Mouse (Mus musculus): ENCODE results near the gene Sh2b3. TPM values are rescaled to one million over a fixed set of nuclear protein-coding genes. Genes with fewer than 3 reads are reported as not detected.

Gene Sh2b3
- 24.7 and 31.0 TPM in 2 replicates for total RNA-seq (2014; rRNA removed)
- polyA plus RNA-seq (2015; fragmentation: Nextera tagmentation; extraction: Ambion mirVana), result 6.5 and 6.6 TPM in 2 replicates

GRCm38 (mm10) chr5:121837441-121838340, at the start of gene Sh2b3:
Gene Sh2b3 (minus strand): TSS chr5:121837646.
- no peak for TF ChIP-seq CTCF (IDR thresholded peaks at IDR 0.05; ENCODE audit: low read depth)
- no peaks in the 10 kb centered on the region for H3K9me3 ChIP-seq (ENCODE audit: low read length)
- ATAC-seq, result no peak

GRCm38 (mm10) chr5:121883356-121883755, 45.9 kb upstream of the Sh2b3 start:
- no peak for TF ChIP-seq CTCF (IDR thresholded peaks at IDR 0.05; ENCODE audit: low read depth)
- Histone ChIP-seq H3K27ac (no peak overlapping the region), H3K4me1 (ENCODE audit: insufficient read depth, low read length) (no peaks in the 10 kb centered on the region), H3K9me3 (ENCODE audit: low read length) (no peaks in the 10 kb centered on the region), H3K4me2 (ENCODE audit: low read depth, low read length) (no peak overlapping the region), H3K36me3 (ENCODE audit: insufficient read depth, low read length) (no peaks in the 10 kb centered on the region), H3K4me3 (ENCODE audit: low read length) (no peak overlapping the region), H3K27me3 (ENCODE audit: insufficient read depth, low read length) (no peaks in the 10 kb centered on the region), H3K9ac (replicated peaks; ENCODE audit: low read length) (no peak overlapping the region)
- ATAC-seq (peak; percentile 55; the same call in 1 of the 2 replicates), DNase-seq (ENCODE audit: low spot score) (no peak)
- WGBS, result 68% methylated on average over 8 of the region's 8 CpGs

More at GRCm38 (mm10) chr5:121837441-121838340, at the start of gene Sh2b3:
- Histone ChIP-seq H3K4me3 (ENCODE audit: low read length) (peak within 1 kb of the TSS; percentile 80), H3K36me3 (ENCODE audit: insufficient read depth, low read length) (no peaks in the 10 kb centered on the region), H3K27me3 (ENCODE audit: insufficient read depth, low read length) (no peaks in the 10 kb centered on the region), H3K4me1 (ENCODE audit: insufficient read depth, low read length) (peaks cover 32% of the 10 kb centered on the region), H3K4me2 (ENCODE audit: low read depth, low read length) (peak within 1 kb of the TSS; percentile 89), H3K9ac (replicated peaks; ENCODE audit: low read length) (peak within 1 kb of the TSS; percentile 68), H3K27ac (peak within 1 kb of the TSS; percentile 76)
- 2% methylated on average over 35 of the region's 35 CpGs for WGBS
- peak; percentile 37 for DNase-seq (ENCODE audit: low spot score)

GRCm38 (mm10) chr5:121879211-121879610, 41.8 kb upstream of the Sh2b3 start:
- peak; percentile 76 for TF ChIP-seq CTCF (IDR thresholded peaks at IDR 0.05; ENCODE audit: low read depth)
- no peaks in the 10 kb centered on the region; the same call in 1 of the 2 replicates for H3K36me3 ChIP-seq (ENCODE audit: insufficient read depth, low read length)
- ATAC-seq (no peak), DNase-seq (ENCODE audit: low spot score) (peak; percentile 50)
- H3K9me3 ChIP-seq (ENCODE audit: low read length), result no peaks in the 10 kb centered on the region
- H3K4me1 ChIP-seq (ENCODE audit: insufficient read depth, low read length), result no peaks in the 10 kb centered on the region
- no peak overlapping the region for H3K9ac ChIP-seq (replicated peaks; ENCODE audit: low read length)
- H3K27ac ChIP-seq, result no peak overlapping the region
- 65% methylated on average over 6 of the region's 6 CpGs for WGBS
- H3K4me2 ChIP-seq (ENCODE audit: low read depth, low read length), result no peak overlapping the region
- no peak overlapping the region for H3K4me3 ChIP-seq (ENCODE audit: low read length)
- no peaks in the 10 kb centered on the region for H3K27me3 ChIP-seq (ENCODE audit: insufficient read depth, low read length)

- Histone ChIP-seq H3K36me3 (ENCODE audit: insufficient read depth, low read length) (no peaks in the 10 kb centered on the region; the same call in 1 of the 2 replicates), H3K9ac (replicated peaks; ENCODE audit: low read length) (no peak overlapping the region), H3K4me1 (ENCODE audit: insufficient read depth, low read length) (no peaks in the 10 kb centered on the region), H3K4me2 (ENCODE audit: low read depth, low read length) (no peak overlapping the region), H3K9me3 (ENCODE audit: low read length) (no peaks in the 10 kb centered on the region), H3K27ac (no peak overlapping the region), H3K27me3 (ENCODE audit: insufficient read depth, low read length) (no peaks in the 10 kb centered on the region), H3K4me3 (ENCODE audit: low read length) (no peak overlapping the region)
- 63% methylated on average over 17 of the region's 17 CpGs for WGBS
- no peak for TF ChIP-seq CTCF (IDR thresholded peaks at IDR 0.05; ENCODE audit: low read depth)
- DNase-seq (ENCODE audit: low spot score) (peak; percentile 52), ATAC-seq (no peak)
Observed at GRCm38 (mm10) chr5:121878703-121879102, 41.3 kb upstream of the Sh2b3 start.

GRCm38 (mm10) chr5:121876901-121877300, 39.5 kb upstream of the Sh2b3 start:
- DNase-seq (ENCODE audit: low spot score) (no peak), ATAC-seq (no peak)
- Histone ChIP-seq H3K4me2 (ENCODE audit: low read depth, low read length) (no peak overlapping the region), H3K4me1 (ENCODE audit: insufficient read depth, low read length) (no peaks in the 10 kb centered on the region), H3K27ac (no peak overlapping the region), H3K4me3 (ENCODE audit: low read length) (no peak overlapping the region), H3K36me3 (ENCODE audit: insufficient read depth, low read length) (no peaks in the 10 kb centered on the region; the same call in 1 of the 2 replicates), H3K9ac (replicated peaks; ENCODE audit: low read length) (no peak overlapping the region), H3K9me3 (ENCODE audit: low read length) (no peaks in the 10 kb centered on the region), H3K27me3 (ENCODE audit: insufficient read depth, low read length) (no peaks in the 10 kb centered on the region)
- TF ChIP-seq CTCF (IDR thresholded peaks at IDR 0.05; ENCODE audit: low read depth), result no peak
- 72% methylated on average over 12 of the region's 12 CpGs for WGBS

DNA sequence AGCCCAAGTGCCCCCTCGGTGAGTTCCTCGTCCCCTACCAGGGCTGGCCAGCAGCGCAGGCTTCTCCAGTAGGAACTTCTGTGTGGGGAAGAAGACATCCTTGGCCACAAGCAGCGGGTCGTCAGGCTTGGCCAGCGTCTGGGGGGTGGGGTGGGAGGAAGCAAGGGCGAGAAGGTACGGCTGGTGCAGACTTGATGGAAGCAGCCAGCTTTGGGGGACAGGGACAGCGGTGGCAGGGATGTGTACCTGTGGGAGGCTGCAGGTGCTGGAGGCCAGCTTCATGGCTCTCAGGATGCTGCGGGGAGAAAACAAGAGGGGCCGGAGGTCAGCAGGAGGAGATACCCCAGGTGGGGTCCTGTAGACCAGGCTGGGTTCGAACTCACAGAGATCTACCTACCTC, 37.6 kb upstream of the Sh2b3 start:
- Histone ChIP-seq H3K4me3 (ENCODE audit: low read length) (no peak overlapping the region), H3K27ac (no peak overlapping the region), H3K9me3 (ENCODE audit: low read length) (no peaks in the 10 kb centered on the region), H3K4me1 (ENCODE audit: insufficient read depth, low read length) (no peaks in the 10 kb centered on the region), H3K27me3 (ENCODE audit: insufficient read depth, low read length) (no peaks in the 10 kb centered on the region), H3K4me2 (ENCODE audit: low read depth, low read length) (no peak overlapping the region), H3K9ac (replicated peaks; ENCODE audit: low read length) (no peak overlapping the region), H3K36me3 (ENCODE audit: insufficient read depth, low read length) (no peaks in the 10 kb centered on the region; the same call in 1 of the 2 replicates)
- no peak for DNase-seq (ENCODE audit: low spot score)
- ATAC-seq, result no peak
- TF ChIP-seq CTCF (IDR thresholded peaks at IDR 0.05; ENCODE audit: low read depth), result no peak
- WGBS, result 93% methylated on average over 12 of the region's 12 CpGs

Measured in hindbrain, postnatal 0 days (tissue).